Comparison of ENCODE assay signal across 7 mouse cellular contexts in genomic region chr2:26908710-26909386, GRCm38 (mm10). TPM values are rescaled to one million over a fixed set of nuclear protein-coding genes. Genes with fewer than 3 reads are reported as not detected.
DNase-seq lines count a peak whose midpoint lies in the region; ATAC-seq and TF ChIP-seq lines count a peak whose summit lies in the region.

No protein-coding gene starts in this region.

- no peaks in the 10 kb centered on the region for H3K9me3 ChIP-seq in lung, embryonic 14.5 days (ENCODE audit: low read depth, low read length)
- H3K9me3 ChIP-seq in forebrain, embryonic 11.5 days (ENCODE audit: control insufficient read depth, low read length), result no peaks in the 10 kb centered on the region
- no peaks in the 10 kb centered on the region for H3K9me3 ChIP-seq in liver, embryonic 11.5 days (ENCODE audit: control insufficient read depth, low read length)

- peak overlapping the region; percentile 69 for H3K9ac ChIP-seq in lung, embryonic 14.5 days
- peak overlapping the region; percentile 47 for H3K9ac ChIP-seq in forebrain, embryonic 11.5 days (ENCODE audit: low read length)
- peak overlapping the region; percentile 87 for H3K9ac ChIP-seq in liver, embryonic 11.5 days (ENCODE audit: low read depth, low read length)

- H3K4me1 ChIP-seq in lung, embryonic 14.5 days (ENCODE audit: insufficient read depth), result peaks cover 8% of the 10 kb centered on the region; the same call in 1 of the 2 replicates
- H3K4me1 ChIP-seq in forebrain, embryonic 11.5 days (replicated peaks; ENCODE audit: control insufficient read depth, insufficient read depth, low read length), result peaks cover 8% of the 10 kb centered on the region
- H3K4me1 ChIP-seq in liver, embryonic 11.5 days (replicated peaks; ENCODE audit: control insufficient read depth, insufficient read depth, low read length), result peaks cover 22% of the 10 kb centered on the region

- H3K27me3 ChIP-seq in lung, embryonic 14.5 days (ENCODE audit: insufficient read depth, low read length), result no peaks in the 10 kb centered on the region
- no peaks in the 10 kb centered on the region for H3K27me3 ChIP-seq in forebrain, embryonic 11.5 days (ENCODE audit: control insufficient read depth, insufficient read depth, low read length)
- H3K27me3 ChIP-seq in liver, embryonic 11.5 days (replicated peaks; ENCODE audit: control insufficient read depth, insufficient read depth, low read length), result no peaks in the 10 kb centered on the region

- no peak for ATAC-seq in lung, embryonic 14.5 days (ENCODE audit: insufficient read depth)
- ATAC-seq in forebrain, embryonic 11.5 days (replicated peaks; ENCODE audit: low FRiP score), result no peak
- ATAC-seq in liver, embryonic 11.5 days (replicated peaks; ENCODE audit: low FRiP score), result no peak

- peak overlapping the region; percentile 87 for H3K4me3 ChIP-seq in lung, embryonic 14.5 days (ENCODE audit: low read depth, low read length)
- H3K4me3 ChIP-seq in forebrain, embryonic 11.5 days (ENCODE audit: low read depth, low read length), result peak overlapping the region; percentile 93
- H3K4me3 ChIP-seq in liver, embryonic 11.5 days (ENCODE audit: low read depth, low read length), result peak overlapping the region; percentile 79

- no peak for TF ChIP-seq CTCF in lung, embryonic 14.5 days (IDR thresholded peaks at IDR 0.05; ENCODE audit: low read depth)

- no peak overlapping the region for H3K27ac ChIP-seq in lung, embryonic 14.5 days (ENCODE audit: low read depth)
- H3K27ac ChIP-seq in forebrain, embryonic 11.5 days (ENCODE audit: low read depth, low read length), result no peak overlapping the region
- peak overlapping the region; percentile 8; the same call in 1 of the 2 replicates for H3K27ac ChIP-seq in liver, embryonic 11.5 days (ENCODE audit: low read depth, low read length)

- no peak for DNase-seq in lung, embryonic 14.5 days
- no peak for DNase-seq in lung, postnatal 14 days
- DNase-seq in forebrain, embryonic 11.5 days (ENCODE audit: low spot score), result peak; percentile 50
- no peak for DNase-seq in liver, embryonic 11.5 days (ENCODE audit: low spot score)
- DNase-seq in thymus, postnatal 10 days (ENCODE audit: low spot score in 2 of 2), result peak; percentile 26 to 36
- DNase-seq in embryo, embryonic 10.5 days (ENCODE audit: low spot score), result no peak
- no peak for DNase-seq in lung, postnatal 36 days

- 77% methylated on average over 18 of the region's 18 CpGs for WGBS in lung, embryonic 14.5 days
- WGBS in forebrain, embryonic 11.5 days, result 87% methylated on average over 18 of the region's 18 CpGs
- 66% methylated on average over 18 of the region's 18 CpGs for WGBS in liver, embryonic 11.5 days

- peak overlapping the region; percentile 69 for H3K4me2 ChIP-seq in lung, embryonic 14.5 days
- peak overlapping the region; percentile 60; the same call in 1 of the 2 replicates for H3K4me2 ChIP-seq in forebrain, embryonic 11.5 days (ENCODE audit: low read depth, low read length, severe bottlenecking)
- peak overlapping the region; percentile 94 for H3K4me2 ChIP-seq in liver, embryonic 11.5 days

- peaks cover 76% of the 10 kb centered on the region for H3K36me3 ChIP-seq in lung, embryonic 14.5 days (ENCODE audit: insufficient read depth)
- H3K36me3 ChIP-seq in forebrain, embryonic 11.5 days (ENCODE audit: control insufficient read depth, insufficient read depth, low read length), result peaks cover 21% of the 10 kb centered on the region; the same call in 1 of the 2 replicates
- H3K36me3 ChIP-seq in liver, embryonic 11.5 days (ENCODE audit: control insufficient read depth, insufficient read depth, low read length), result peaks cover 45% of the 10 kb centered on the region

RNA-seq across cellular contexts. Expression of gene Med22, which starts 1.6 kb away (rescaled TPM):
- 33.2 and 34.6 TPM in 2 replicates for polyA plus RNA-seq in lung, embryonic 14.5 days (2014; fragmentation: Nextera tagmentation; extraction: Ambion mirVana)
- 112 and 120 TPM in 2 replicates for polyA plus RNA-seq in forebrain, embryonic 11.5 days (2014; fragmentation: Nextera tagmentation; extraction: Ambion mirVana)
- 34.8 and 39.1 TPM in 2 replicates for polyA plus RNA-seq in liver, embryonic 11.5 days (2014; fragmentation: Nextera tagmentation; extraction: Ambion mirVana)

RNA-seq across cellular contexts. Expression of gene Rpl7a, which starts 1.7 kb away (rescaled TPM):
- polyA plus RNA-seq in lung, embryonic 14.5 days (2014; fragmentation: Nextera tagmentation; extraction: Ambion mirVana), result 775 and 784 TPM in 2 replicates
- 647 and 668 TPM in 2 replicates for polyA plus RNA-seq in forebrain, embryonic 11.5 days (2014; fragmentation: Nextera tagmentation; extraction: Ambion mirVana)
- polyA plus RNA-seq in liver, embryonic 11.5 days (2014; fragmentation: Nextera tagmentation; extraction: Ambion mirVana), result 874 and 991 TPM in 2 replicates

RNA-seq across cellular contexts. Expression of gene Surf6, which starts 6.2 kb away (rescaled TPM):
- polyA plus RNA-seq in lung, embryonic 14.5 days (2014; fragmentation: Nextera tagmentation; extraction: Ambion mirVana), result 12.5 and 15.5 TPM in 2 replicates
- 15.6 and 15.7 TPM in 2 replicates for polyA plus RNA-seq in forebrain, embryonic 11.5 days (2014; fragmentation: Nextera tagmentation; extraction: Ambion mirVana)
- 15.8 and 16.8 TPM in 2 replicates for polyA plus RNA-seq in liver, embryonic 11.5 days (2014; fragmentation: Nextera tagmentation; extraction: Ambion mirVana)

RNA-seq across cellular contexts. Expression of gene Surf2, which starts 7.3 kb away (rescaled TPM):
- polyA plus RNA-seq in lung, embryonic 14.5 days (2014; fragmentation: Nextera tagmentation; extraction: Ambion mirVana), result 33.2 and 35.5 TPM in 2 replicates
- 43.6 and 44.5 TPM in 2 replicates for polyA plus RNA-seq in forebrain, embryonic 11.5 days (2014; fragmentation: Nextera tagmentation; extraction: Ambion mirVana)
- polyA plus RNA-seq in liver, embryonic 11.5 days (2014; fragmentation: Nextera tagmentation; extraction: Ambion mirVana), result 61.5 and 64.7 TPM in 2 replicates

RNA-seq across cellular contexts. Expression of gene Surf1, which starts 7.5 kb away (rescaled TPM):
- 41.5 and 43.6 TPM in 2 replicates for polyA plus RNA-seq in lung, embryonic 14.5 days (2014; fragmentation: Nextera tagmentation; extraction: Ambion mirVana)
- polyA plus RNA-seq in forebrain, embryonic 11.5 days (2014; fragmentation: Nextera tagmentation; extraction: Ambion mirVana), result 44.1 and 44.6 TPM in 2 replicates
- 56.5 and 58.3 TPM in 2 replicates for polyA plus RNA-seq in liver, embryonic 11.5 days (2014; fragmentation: Nextera tagmentation; extraction: Ambion mirVana)

Comparison
In these comparisons a context has a peak if more than half of its experiments do, and no peak if none do; other contexts are left out.
1. DNase-seq: peak in forebrain, embryonic 11.5 days (single experiment) and thymus, postnatal 10 days (2 of 2); none in lung, embryonic 14.5 days (single experiment), lung, postnatal 14 days (single experiment), liver, embryonic 11.5 days (single experiment), embryo, embryonic 10.5 days (single experiment) and lung, postnatal 36 days (single experiment).
2. Peak in every context shown above with its lines, with median percentiles within 50 percentile points of each other: H3K4me2 ChIP-seq, H3K4me3 ChIP-seq and H3K9ac ChIP-seq.